Mouse (Mus musculus) megakaryocyte-erythroid progenitor cell, adult 5-6 weeks (primary cell): ENCODE results near the gene Sema3f. TPM values are rescaled to one million over a fixed set of nuclear protein-coding genes. Genes with fewer than 3 reads are reported as not detected.

Experiments used
- ATAC-seq: replicated peaks from 2 replicates; pipeline ENCODE4 v1.8.0; 2016; ENCODE audit warnings: mild to moderate bottlenecking, inconsistent platforms; ENCODE audit not compliant: severe bottlenecking, poor library complexity, low FRiP score, low TSS enrichment
- total RNA-seq, 2 experiments: library from RNA; stranded (forward) in 1 of 2; stranded (reverse) in 1 of 2; fragments of 200-1000, 215-1000 nt in 1 of 2; fragments of >200 nt in 1 of 2; fragmentation: Nextera tagmentation in 1 of 2; gene quantifications; 2 replicates each; pipeline ENCODE4 v1.2.3; 2014 to 2017

Sema3f gene
- total RNA-seq (2014; fragmentation: Nextera tagmentation) (0.94 TPM in 1 of 2 replicates, not detected in the other), total RNA-seq (2017) (not detected in 2 replicates)

- peak; percentile 72 for ATAC-seq
These were observed at the start of gene Sema3f for GRCm38 (mm10) chr9:107709697-107710483. Gene Sema3f (minus strand): TSS chr9:107710475.

- ATAC-seq, result no peak
These were observed 49.3 kb upstream of the Sema3f start for GRCm38 (mm10) chr9:107759593-107759992.

GRCm38 (mm10) chr9:107750378-107750777 is 40.1 kb upstream of the Sema3f start:
- ATAC-seq, result peak; percentile 75

- ATAC-seq, result no peak
These were observed 37.8 kb upstream of the Sema3f start for GRCm38 (mm10) chr9:107748063-107748462.

GRCm38 (mm10) chr9:107747310-107747709 is 37.0 kb upstream of the Sema3f start:
- ATAC-seq, result no peak

GRCm38 (mm10) chr9:107746679-107747078 is 36.4 kb upstream of the Sema3f start:
- ATAC-seq, result no peak

GRCm38 (mm10) chr9:107744061-107744460 is 33.8 kb upstream of the Sema3f start:
- ATAC-seq, result no peak

- ATAC-seq, result peak; percentile 53
These were observed 28.5 kb upstream of the Sema3f start for GRCm38 (mm10) chr9:107738841-107739202.

- ATAC-seq, result peak; percentile 51; the same call in 1 of the 2 replicates
These were observed 28.0 kb upstream of the Sema3f start for GRCm38 (mm10) chr9:107738020-107738840.

GRCm38 (mm10) chr9:107736185-107736485 is 25.9 kb upstream of the Sema3f start:
- no peak for ATAC-seq

- no peak for ATAC-seq
These were observed 25.3 kb upstream of the Sema3f start for GRCm38 (mm10) chr9:107735356-107736184.

- no peak for ATAC-seq
These were observed 24.3 kb upstream of the Sema3f start for GRCm38 (mm10) chr9:107734567-107734971.

GRCm38 (mm10) chr9:107729709-107730108 is 19.4 kb upstream of the Sema3f start:
- no peak for ATAC-seq

- ATAC-seq, result no peak
These were observed 18.8 kb upstream of the Sema3f start for GRCm38 (mm10) chr9:107728919-107729670.

- no peak for ATAC-seq
These were observed 16.8 kb upstream of the Sema3f start for GRCm38 (mm10) chr9:107727041-107727440.

GRCm38 (mm10) chr9:107724796-107725195 is 14.5 kb upstream of the Sema3f start:
- ATAC-seq, result no peak

- ATAC-seq, result no peak
These were observed 13.7 kb upstream of the Sema3f start for GRCm38 (mm10) chr9:107723794-107724531.

GRCm38 (mm10) chr9:107723292-107723691 is 13.0 kb upstream of the Sema3f start:
- ATAC-seq, result no peak; the same call in 1 of the 2 replicates
